Mouse (Mus musculus) stomach, postnatal 0 days (tissue): ENCODE results near the gene Kdm5a.

Source experiments
- CTCF ChIP-seq: IDR thresholded peaks from 2 replicates; pipeline ENCODE4 v1.5.1; 2016; ENCODE audit warnings: antibody characterized with exemption, low read depth, mild to moderate bottlenecking, moderate library complexity
- EP300 ChIP-seq: optimal IDR thresholded peaks from 2 replicates; pipeline ENCODE3; 2016; ENCODE audit warnings: antibody characterized with exemption

DNA sequence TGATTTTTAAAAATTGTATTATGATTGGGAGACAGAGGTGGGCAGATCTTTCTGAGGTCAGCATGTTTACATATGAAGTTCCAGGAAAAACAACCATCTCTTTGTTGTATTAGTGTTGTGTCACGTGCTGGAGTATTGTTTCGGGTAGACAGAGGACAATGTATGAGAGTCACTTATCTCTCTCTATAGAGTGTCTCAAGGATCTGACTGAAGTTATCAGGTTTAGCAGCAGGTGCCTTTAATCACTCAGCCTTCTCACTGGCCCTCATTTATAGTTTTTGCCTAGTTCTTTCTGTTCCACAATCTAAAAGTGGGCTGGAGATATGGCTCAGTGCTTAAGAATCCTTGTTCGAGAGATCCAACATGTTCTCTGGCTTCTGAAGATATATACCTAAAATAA, 26.1 kb downstream of the Kdm5a start:
- no peak for TF ChIP-seq CTCF
- TF ChIP-seq EP300, result no peak
